Mouse (Mus musculus): ENCODE results near the gene Paqr7.
A peak's percentile ranks its signal among the peaks of the same experiment; 100 is the strongest.
"Not testable (repeated sequence)": the region's sequence is repeated elsewhere in the genome, so short reads cannot be mapped to it uniquely, and the experiment has no call there.

Paqr7 gene

DNA sequence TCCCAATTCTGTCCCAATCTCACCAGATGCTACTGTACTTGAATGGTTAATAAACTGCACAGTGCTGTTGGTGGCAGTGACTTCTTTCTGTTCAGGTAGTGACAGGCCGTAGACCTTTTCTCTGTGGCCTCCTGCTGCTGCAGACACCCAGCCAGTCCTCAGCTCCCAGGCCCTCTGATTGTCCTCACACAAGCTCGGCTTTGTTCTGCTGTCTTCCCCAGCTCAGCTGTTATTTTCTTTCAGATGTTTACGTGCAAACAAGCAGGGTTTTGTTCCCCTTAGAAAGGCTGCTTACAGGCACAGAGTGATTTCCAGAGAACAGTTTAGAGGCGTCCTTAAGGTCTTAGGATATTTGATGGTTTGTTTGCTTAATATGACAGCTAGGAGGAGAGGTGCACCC, 22.7 kb upstream of the Paqr7 start:
- no peak for DNase-seq (ENCODE audit: low read depth)

DNA sequence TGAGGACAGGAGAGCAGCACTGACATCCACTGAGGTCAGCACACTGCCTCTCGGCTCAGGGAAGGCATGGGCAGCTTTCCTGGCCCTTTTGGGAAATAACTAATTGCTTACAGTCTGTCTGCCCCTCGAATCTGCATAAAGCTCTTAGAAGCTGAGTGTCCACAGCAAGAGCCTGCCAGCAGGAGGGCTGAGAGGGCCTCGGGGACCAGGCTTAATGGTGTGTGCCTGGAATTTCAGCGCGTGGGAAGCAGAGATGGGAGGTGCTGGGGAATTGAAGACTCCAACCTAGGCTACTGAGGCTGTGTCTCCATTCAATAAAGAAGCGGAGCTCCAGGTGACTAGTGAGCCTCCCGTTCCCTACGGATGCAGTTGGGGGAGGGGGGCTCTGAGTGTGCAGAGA, 22.3 kb upstream of the Paqr7 start:
- DNase-seq (ENCODE audit: low read depth), result no peak

DNA sequence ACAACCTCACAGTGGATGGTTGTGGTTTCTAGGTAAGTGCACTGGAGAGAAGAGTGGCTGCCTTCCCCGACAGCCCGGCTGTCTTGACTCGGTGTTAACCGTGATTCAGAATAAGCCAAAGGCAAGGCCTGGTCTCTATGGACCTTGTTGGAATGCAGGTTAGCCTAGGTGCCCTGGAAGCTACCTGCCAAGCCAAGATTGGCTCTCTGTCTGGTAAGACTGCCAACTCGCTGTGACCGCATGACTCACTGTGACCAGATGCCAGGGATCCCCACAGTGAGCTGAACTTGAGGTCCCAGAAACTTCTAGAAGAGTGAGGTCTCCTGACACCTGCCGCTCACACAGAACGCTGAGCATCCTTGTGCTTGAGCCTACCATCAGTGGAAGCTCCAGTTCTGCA, 19.6 kb upstream of the Paqr7 start:
- no peak for DNase-seq (ENCODE audit: low read depth)

- DNase-seq (ENCODE audit: low read depth), result peak; percentile 83
Observed at GRCm38 (mm10) chr4:134478031-134478430, 18.5 kb upstream of the Paqr7 start.

GRCm38 (mm10) chr4:134479839-134480238, 16.7 kb upstream of the Paqr7 start:
- no peak for DNase-seq (ENCODE audit: low read depth)

DNA sequence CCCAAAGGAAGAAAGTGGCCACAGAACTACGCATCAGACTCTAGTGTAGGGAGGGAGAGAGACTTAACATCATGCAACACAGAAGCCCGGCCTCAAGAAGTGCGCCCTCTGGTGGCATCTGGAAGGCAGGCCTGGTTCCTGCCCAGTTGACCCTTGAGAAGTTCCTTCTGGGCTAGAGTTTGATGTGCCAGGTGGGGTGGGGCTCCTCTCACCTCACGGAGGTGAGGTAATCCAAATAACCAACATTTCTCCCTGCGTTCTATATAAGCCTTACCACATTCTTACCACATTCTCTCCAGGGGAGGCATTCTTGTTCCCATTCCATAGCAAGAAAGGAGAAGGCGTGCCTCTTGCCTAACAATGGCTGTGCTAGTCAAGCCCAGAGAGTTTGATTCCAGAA, 15.6 kb upstream of the Paqr7 start:
- DNase-seq (ENCODE audit: low read depth), result peak; percentile 72

GRCm38 (mm10) chr4:134481270-134481669, 15.2 kb upstream of the Paqr7 start:
- DNase-seq (ENCODE audit: low read depth), result no peak

DNA sequence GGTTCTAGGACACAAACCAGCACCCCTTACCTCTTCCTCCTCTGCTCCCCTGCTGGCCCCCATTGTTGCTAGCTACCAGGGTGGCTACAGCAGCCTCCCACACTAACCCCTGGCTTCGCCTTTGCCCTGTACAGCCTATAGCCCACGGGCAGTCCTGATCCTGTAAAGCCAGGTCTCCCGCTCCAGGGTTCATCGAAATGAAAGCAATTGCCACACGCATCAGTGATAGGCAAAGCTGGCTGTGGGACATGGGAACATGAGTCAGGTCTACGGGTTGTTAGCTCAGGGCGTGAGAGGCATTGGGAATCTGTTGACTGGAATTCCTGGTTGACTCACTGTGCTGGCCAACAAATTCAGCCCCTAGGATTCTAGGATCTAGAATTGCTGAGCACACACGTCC, 14.1 kb upstream of the Paqr7 start:
- DNase-seq (ENCODE audit: low read depth), result no peak

- DNase-seq (ENCODE audit: low read depth), result no peak
Observed at GRCm38 (mm10) chr4:134483078-134483688, 13.3 kb upstream of the Paqr7 start.

- no peak for DNase-seq (ENCODE audit: low read depth)
Observed at GRCm38 (mm10) chr4:134483696-134484095, 12.8 kb upstream of the Paqr7 start.

DNA sequence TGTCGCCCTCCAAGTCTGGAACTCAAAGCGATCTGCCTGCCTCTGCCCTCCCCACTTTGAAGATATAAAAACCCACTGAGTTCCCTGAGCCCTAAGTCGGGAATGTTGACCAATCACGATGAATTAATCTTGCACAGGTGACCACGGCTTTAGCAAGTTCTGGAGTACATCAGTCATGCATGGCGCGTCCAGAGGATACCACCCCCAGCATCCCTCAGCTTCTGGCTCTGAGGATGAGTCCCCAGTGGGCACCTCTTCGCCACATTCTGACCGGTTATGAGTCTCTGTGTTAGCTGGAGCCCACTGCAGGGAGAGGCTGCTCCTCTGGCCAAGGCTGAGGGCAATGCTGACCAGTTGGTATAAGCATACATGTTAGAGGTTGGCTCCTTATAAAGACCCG, 12.3 kb upstream of the Paqr7 start:
- no peak for DNase-seq (ENCODE audit: low read depth)

DNA sequence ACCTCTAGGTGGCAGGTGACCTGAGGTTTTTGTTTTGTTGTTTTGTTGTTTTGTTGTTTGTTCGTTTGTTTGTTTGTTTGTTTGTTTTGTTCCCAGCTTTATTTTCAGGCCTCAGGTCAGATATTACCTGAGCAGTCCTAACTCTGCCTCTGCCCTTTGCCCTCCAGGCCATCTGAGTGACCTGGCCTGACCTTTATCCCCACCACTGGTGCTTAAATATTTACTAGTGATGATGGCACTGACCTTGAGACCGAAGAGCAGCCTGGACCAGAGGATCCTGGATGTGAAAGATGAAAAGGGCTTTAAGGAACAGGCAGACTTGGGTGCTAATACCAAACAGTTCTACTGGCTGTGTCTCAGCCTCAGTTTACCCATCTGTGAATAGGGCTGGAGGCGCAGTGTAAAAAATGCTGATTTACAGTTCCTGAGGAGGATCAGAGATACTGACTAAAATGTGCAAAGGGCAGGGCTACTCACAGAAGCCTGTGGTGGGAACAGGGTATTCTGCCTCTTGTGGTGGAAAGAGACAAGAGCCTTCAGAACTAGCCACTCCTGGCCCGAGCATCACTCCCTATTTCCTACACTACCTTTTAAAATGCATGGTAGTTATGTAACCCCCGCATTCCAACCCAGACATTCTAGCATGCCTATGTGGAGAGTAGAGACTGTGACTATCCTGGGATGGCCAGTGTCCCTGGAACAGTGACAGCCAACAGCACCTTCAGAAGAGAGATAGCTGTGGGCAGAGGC, 11.2 kb upstream of the Paqr7 start:
- DNase-seq (ENCODE audit: low read depth), result no peak

- DNase-seq (ENCODE audit: low read depth), result no peak
Observed at GRCm38 (mm10) chr4:134488211-134488610, 8.3 kb upstream of the Paqr7 start.

DNA sequence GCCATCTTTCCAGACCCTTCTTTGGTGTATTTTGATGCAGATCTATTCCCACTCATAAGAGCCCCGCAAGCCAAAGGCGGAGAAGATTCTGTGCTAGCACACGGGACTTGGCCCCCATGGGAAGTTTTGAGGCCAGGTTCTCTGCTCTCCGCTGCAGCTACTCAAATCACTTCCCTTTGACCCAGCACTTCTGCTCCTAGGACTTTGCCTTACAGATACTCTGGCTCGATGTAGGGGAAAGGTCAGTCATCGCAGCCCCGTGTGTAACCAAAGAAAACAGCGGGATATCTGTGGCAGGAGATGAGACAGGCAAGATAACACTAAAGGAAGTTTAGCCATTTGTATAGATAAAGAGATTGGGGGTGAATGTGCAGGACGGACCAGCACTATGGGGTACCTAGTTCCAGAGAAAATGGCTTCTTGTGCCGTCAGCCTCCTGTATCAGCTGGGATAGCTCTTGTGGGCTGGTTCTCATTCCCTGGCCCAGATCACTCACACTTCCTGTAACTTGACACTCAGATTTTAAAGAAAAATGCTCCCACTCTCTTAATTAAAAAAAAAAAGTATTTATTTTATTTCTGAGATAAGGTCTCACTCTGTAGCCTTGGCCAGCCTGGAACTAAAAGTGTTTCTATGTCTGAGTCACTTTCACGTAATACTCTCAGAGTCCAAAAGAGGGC, 6.4 kb upstream of the Paqr7 start:
- no peak for DNase-seq (ENCODE audit: low read depth)

DNA sequence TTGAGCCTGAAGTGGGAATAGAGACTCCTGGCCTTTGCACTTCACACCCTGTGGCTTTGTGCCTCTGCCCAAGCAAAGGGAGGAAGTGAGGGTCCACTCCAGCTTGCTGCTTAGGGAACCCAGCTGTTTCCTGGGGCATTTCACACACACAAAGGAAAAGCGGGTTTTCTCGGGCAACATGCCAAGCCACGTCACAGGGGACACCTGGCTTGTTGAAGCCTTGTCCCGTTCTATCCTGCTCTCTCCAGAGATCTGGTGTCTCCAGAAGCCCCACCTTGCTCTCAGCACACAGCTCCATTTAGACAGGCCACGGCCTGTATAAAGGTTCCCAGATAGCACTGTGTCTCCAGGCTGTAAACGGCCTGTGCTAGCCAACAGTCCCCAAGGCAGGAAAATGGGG, 4.8 kb upstream of the Paqr7 start:
- no peak for DNase-seq (ENCODE audit: low read depth)

DNA sequence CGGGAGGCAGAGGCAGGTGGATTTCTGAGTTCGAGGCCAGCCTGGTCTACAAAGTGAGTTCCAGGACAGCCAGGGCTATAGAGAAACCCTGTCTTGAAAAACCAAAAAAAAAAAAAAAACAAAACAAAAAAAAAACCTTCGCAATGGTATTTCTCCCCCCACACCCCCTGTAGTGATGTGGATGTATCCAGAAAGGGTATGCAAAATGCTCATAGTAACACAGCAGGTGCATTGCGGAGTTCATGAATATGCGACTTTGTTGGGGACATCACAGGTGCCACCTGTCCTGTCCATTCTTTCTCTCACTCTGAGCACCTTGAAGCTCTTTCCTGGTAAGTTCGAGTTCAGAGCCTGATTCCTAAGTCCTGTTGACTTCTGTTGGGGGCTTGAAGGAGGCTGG, 2.3 kb upstream of the Paqr7 start:
- not testable (repeated sequence) for DNase-seq (ENCODE audit: low read depth)

GRCm38 (mm10) chr4:134494780-134495545, 1.5 kb upstream of the Paqr7 start:
- DNase-seq (ENCODE audit: low read depth), result no peak

DNA sequence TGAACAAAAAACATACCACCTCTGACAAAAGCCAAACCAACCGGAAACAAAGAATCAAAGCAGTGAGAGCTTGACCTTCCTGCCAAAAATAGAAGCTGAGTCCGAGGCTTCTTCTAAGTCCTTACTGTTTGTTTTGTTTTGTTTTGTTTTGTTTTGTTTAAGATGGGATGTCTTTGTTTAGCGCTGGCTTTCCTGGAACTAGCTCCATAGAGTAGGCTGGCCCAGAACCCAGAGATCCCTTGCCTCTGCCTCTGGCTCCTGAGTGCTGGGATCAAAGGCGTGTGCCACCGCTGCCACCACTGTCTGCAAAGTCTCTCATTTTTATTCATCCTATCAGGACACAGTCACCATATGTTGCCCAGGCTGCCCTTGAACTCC, 962 bp upstream of the Paqr7 start:
- no peak for DNase-seq (ENCODE audit: low read depth)

- no peak for DNase-seq (ENCODE audit: low read depth)
Observed at GRCm38 (mm10) chr4:134497223-134497622, 726 bp downstream of the Paqr7 start.

GRCm38 (mm10) chr4:134497986-134498731, 1.7 kb downstream of the Paqr7 start:
- no peak for DNase-seq (ENCODE audit: low read depth)

GRCm38 (mm10) chr4:134498983-134499382, 2.5 kb downstream of the Paqr7 start:
- DNase-seq (ENCODE audit: low read depth), result not testable (repeated sequence)

GRCm38 (mm10) chr4:134501095-134501494, 4.6 kb downstream of the Paqr7 start:
- no peak for DNase-seq (ENCODE audit: low read depth)
